Mouse (Mus musculus) forebrain, embryonic 16.5 days (tissue): ENCODE measurements around the gene Prickle2. TPM values are rescaled to one million over a fixed set of nuclear protein-coding genes. Genes with fewer than 3 reads are reported as not detected.

Experiments used
- ATAC-seq: fragments of 200-750 bp; cut with Nextera tagmentation; 2 replicates; pipeline ENCODE4 v1.8.0; 2017; ENCODE audit warnings: mild to moderate bottlenecking, moderate library complexity
- H3K27ac ChIP-seq: fragments of 300-500 bp; sonication (generic); 2 replicates; pipeline ENCODE4 v1.5.1; 2014; ENCODE audit warnings: low read length, control low read depth
- H3K27me3 ChIP-seq: fragments of 300-500 bp; sonication (generic); replicated peaks from 2 replicates; pipeline ENCODE4 v1.6.1; 2014; ENCODE audit warnings: low read length; ENCODE audit not compliant: control insufficient read depth, insufficient read depth
- H3K36me3 ChIP-seq: fragments of 300-500 bp; sonication (generic); 2 replicates; pipeline ENCODE4 v1.6.1; 2014; ENCODE audit not compliant: control insufficient read depth, insufficient read depth
- H3K4me1 ChIP-seq: fragments of 300-500 bp; sonication (generic); replicated peaks from 2 replicates; pipeline ENCODE4 v1.6.1; 2014; ENCODE audit warnings: low read length; ENCODE audit not compliant: control insufficient read depth, insufficient read depth
- H3K4me2 ChIP-seq: fragments of 300-500 bp; sonication (generic); 2 replicates; pipeline ENCODE4 v1.6.1; 2014; ENCODE audit warnings: mild to moderate bottlenecking, low read length, control low read depth
- H3K4me3 ChIP-seq: fragments of 300-500 bp; sonication (generic); replicated peaks from 2 replicates; pipeline ENCODE4 v1.5.1; 2014; ENCODE audit warnings: mild to moderate bottlenecking, low read length, control low read depth
- H3K9ac ChIP-seq: fragments of 300-500 bp; sonication (generic); replicated peaks from 2 replicates; pipeline ENCODE4 v1.6.1; 2014; ENCODE audit warnings: low read depth, low read length, control low read depth
- H3K9me3 ChIP-seq: fragments of 300-500 bp; sonication (generic); 2 replicates; pipeline ENCODE4 v1.6.1; 2016; ENCODE audit warnings: low read length; ENCODE audit not compliant: control insufficient read depth
- WGBS: fragments of 180-500 bp; shearing (Covaris S2); extraction: QIAGEN DNeasy Blood & Tissue Kit; methylation state at CpG from one replicate; pipeline ENCODE4 v1.1.7; 2014; 5-methylcytosine and 5-hydroxymethylcytosine counted together
- polyA plus RNA-seq: library from polyadenylated mRNA; unstranded; fragments of >200 nt; fragmentation: Nextera tagmentation; extraction: Ambion mirVana; gene quantifications from 2 replicates; pipeline ENCODE4 v1.2.1, GENCODE M21; 2015

The Prickle2 gene
- 9.0 and 11.9 TPM in 2 replicates for polyA plus RNA-seq

- Histone ChIP-seq H3K4me1 (peaks cover 8% of the 10 kb centered on the region), H3K4me2 (peak within 1 kb of the TSS; percentile 99), H3K27ac (0 out of 2 replicates have a peak within 1 kb of the TSS, but pooled peaks have one; percentile 10), H3K4me3 (peak within 1 kb of the TSS; percentile 72), H3K9ac (peak within 1 kb of the TSS; percentile 84), H3K9me3 (no peaks in the 10 kb centered on the region), H3K36me3 (no peaks in the 10 kb centered on the region), H3K27me3 (no peaks in the 10 kb centered on the region)
- ATAC-seq = peak; percentile 92
- 0% methylated on average over 14 of the region's 24 CpGs for whole genome bisulfite sequencing
Measured at GRCm38 (mm10) chr6:92706145-92706466, at the start of gene Prickle2. Prickle2 (minus strand) TSS chr6:92706155.

- WGBS = 70% methylated on average over 2 of the region's 2 CpGs
- H3K4me1 ChIP-seq = no peaks in the 10 kb centered on the region; the same call in 1 of the 2 replicates
- H3K9ac ChIP-seq = no peak overlapping the region
- H3K27me3 ChIP-seq = no peaks in the 10 kb centered on the region
- no peak overlapping the region for H3K4me2 ChIP-seq
- H3K27ac ChIP-seq = no peak overlapping the region
- ATAC-seq = peak; percentile 64
- H3K9me3 ChIP-seq = no peaks in the 10 kb centered on the region
- H3K36me3 ChIP-seq = no peaks in the 10 kb centered on the region
- H3K4me3 ChIP-seq = no peak overlapping the region
Measured at GRCm38 (mm10) chr6:92752737-92753136, 46.8 kb upstream of the Prickle2 start.

GRCm38 (mm10) chr6:92749420-92749819 lies 43.5 kb upstream of the Prickle2 start:
- H3K27ac ChIP-seq = no peak overlapping the region
- no peak overlapping the region for H3K4me2 ChIP-seq
- ATAC-seq = no peak
- H3K27me3 ChIP-seq = no peaks in the 10 kb centered on the region
- H3K4me1 ChIP-seq = no peaks in the 10 kb centered on the region; the same call in 1 of the 2 replicates
- H3K36me3 ChIP-seq = no peaks in the 10 kb centered on the region
- H3K9me3 ChIP-seq = no peaks in the 10 kb centered on the region
- H3K4me3 ChIP-seq = no peak overlapping the region
- WGBS = 70% methylated on average over 4 of the region's 4 CpGs
- no peak overlapping the region for H3K9ac ChIP-seq

DNA sequence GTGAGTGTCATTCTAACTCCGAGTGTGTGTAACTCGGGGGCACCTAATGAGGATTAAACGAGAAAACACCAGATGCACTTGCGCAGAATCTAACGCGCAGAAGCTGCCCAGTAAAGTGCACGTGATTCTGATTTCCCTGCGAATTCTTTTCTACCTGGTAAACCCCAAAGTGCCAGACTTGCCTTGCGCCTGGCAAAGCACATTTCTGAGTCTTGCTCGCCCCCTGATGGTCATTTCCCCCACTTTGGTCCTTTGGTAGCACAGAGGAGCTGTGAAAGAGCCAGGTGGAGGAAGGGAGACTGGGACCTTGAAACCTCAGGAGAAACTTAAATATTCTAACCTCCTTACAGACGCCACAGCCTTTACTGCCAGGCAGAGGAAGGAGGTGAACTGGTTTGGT lies 37.6 kb upstream of the Prickle2 start:
- H3K9ac ChIP-seq = no peak overlapping the region
- no peaks in the 10 kb centered on the region; the same call in 1 of the 2 replicates for H3K4me1 ChIP-seq
- H3K4me3 ChIP-seq = no peak overlapping the region
- peak; percentile 70 for ATAC-seq
- H3K27me3 ChIP-seq = no peaks in the 10 kb centered on the region
- no peaks in the 10 kb centered on the region for H3K36me3 ChIP-seq
- 8% methylated on average over 11 of the region's 11 CpGs for WGBS
- H3K27ac ChIP-seq = no peak overlapping the region
- H3K4me2 ChIP-seq = peak overlapping the region; percentile 27
- no peaks in the 10 kb centered on the region for H3K9me3 ChIP-seq

DNA sequence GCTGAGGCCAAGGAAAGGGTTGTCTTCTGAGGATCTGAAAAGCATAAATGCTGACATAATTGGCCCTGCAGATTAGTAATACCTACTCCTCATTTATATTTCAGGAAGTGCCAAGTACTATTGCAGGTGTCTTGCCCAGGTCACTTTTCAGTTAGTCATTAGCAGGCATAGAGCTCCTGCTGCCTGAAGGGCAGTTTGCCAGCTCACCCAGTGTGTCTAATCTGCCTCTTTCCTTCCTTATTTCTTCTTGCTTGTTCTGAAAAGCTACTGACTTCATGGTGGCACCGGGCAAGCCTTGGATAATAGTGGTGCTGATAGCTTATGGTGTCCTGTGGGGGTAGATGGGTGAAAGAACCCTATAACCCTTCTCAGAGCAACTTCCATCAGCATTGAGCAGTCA lies 31.2 kb upstream of the Prickle2 start:
- Histone ChIP-seq H3K9ac (no peak overlapping the region), H3K4me3 (no peak overlapping the region), H3K36me3 (no peaks in the 10 kb centered on the region), H3K27ac (no peak overlapping the region), H3K27me3 (no peaks in the 10 kb centered on the region), H3K9me3 (peaks cover 5% of the 10 kb centered on the region), H3K4me1 (no peaks in the 10 kb centered on the region), H3K4me2 (no peak overlapping the region)
- no peak for ATAC-seq
- 59% methylated on average over 1 of the region's 1 CpGs for WGBS

GRCm38 (mm10) chr6:92733651-92734050 lies 27.7 kb upstream of the Prickle2 start:
- Histone ChIP-seq H3K36me3 (no peaks in the 10 kb centered on the region), H3K27ac (no peak overlapping the region), H3K27me3 (no peaks in the 10 kb centered on the region), H3K4me3 (no peak overlapping the region), H3K4me2 (no peak overlapping the region), H3K9ac (no peak overlapping the region), H3K4me1 (no peaks in the 10 kb centered on the region), H3K9me3 (peaks cover 5% of the 10 kb centered on the region)
- no peak for ATAC-seq

DNA sequence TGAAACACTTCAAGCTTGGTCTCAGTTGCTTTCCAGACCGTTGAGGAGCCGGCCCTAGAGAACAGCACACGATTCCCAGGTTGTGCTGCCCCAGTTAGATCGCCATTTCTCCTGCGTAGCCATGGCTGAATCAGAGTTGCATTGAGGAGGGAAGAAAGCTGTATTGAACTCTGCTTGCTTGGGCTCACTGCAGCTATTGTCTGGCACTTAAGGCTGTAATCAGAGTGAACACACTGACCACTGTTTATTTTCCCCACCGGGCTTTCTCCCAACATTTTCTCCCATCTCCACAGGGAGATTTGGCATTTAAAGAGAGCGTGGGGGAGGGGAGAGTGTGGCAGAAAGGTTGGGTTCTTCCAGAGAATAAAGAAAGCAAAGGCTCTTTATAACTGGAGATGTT lies 22.6 kb upstream of the Prickle2 start:
- H3K9ac ChIP-seq = no peak overlapping the region
- ATAC-seq = peak; percentile 34; the same call in 1 of the 2 replicates

GRCm38 (mm10) chr6:92728084-92728483 lies 22.1 kb upstream of the Prickle2 start:
- no peaks in the 10 kb centered on the region for H3K27me3 ChIP-seq
- H3K36me3 ChIP-seq = no peaks in the 10 kb centered on the region
- H3K27ac ChIP-seq = peak overlapping the region; percentile 45
- H3K4me3 ChIP-seq = no peak overlapping the region
- H3K4me2 ChIP-seq = peak overlapping the region; percentile 13; the same call in 1 of the 2 replicates
- peaks cover under 1% of the 10 kb centered on the region; the same call in 1 of the 2 replicates for H3K9me3 ChIP-seq
- peaks cover 17% of the 10 kb centered on the region for H3K4me1 ChIP-seq
- peak; percentile 61 for ATAC-seq
- 2% methylated on average over 10 of the region's 10 CpGs for WGBS
- no peak overlapping the region for H3K9ac ChIP-seq

More for the DNA sequence above, 22.6 kb upstream of the Prickle2 start:
- no peaks in the 10 kb centered on the region for H3K36me3 ChIP-seq
- H3K4me1 ChIP-seq = peaks cover 17% of the 10 kb centered on the region
- H3K4me2 ChIP-seq = peak overlapping the region; percentile 13; the same call in 1 of the 2 replicates
- 30% methylated on average over 7 of the region's 7 CpGs for WGBS
- no peaks in the 10 kb centered on the region for H3K27me3 ChIP-seq
- H3K9me3 ChIP-seq = peaks cover 3% of the 10 kb centered on the region; the same call in 1 of the 2 replicates
- H3K4me3 ChIP-seq = no peak overlapping the region
- peak overlapping the region; percentile 45 for H3K27ac ChIP-seq

GRCm38 (mm10) chr6:92727351-92727986 lies 21.5 kb upstream of the Prickle2 start:
- ATAC-seq = peak; percentile 57
- peak overlapping the region; percentile 16 for H3K27ac ChIP-seq
- H3K36me3 ChIP-seq = no peaks in the 10 kb centered on the region
- H3K9ac ChIP-seq = no peak overlapping the region
- H3K4me1 ChIP-seq = peaks cover 17% of the 10 kb centered on the region
- no peaks in the 10 kb centered on the region for H3K9me3 ChIP-seq
- H3K4me2 ChIP-seq = no peak overlapping the region
- WGBS = 8% methylated on average over 7 of the region's 7 CpGs
- H3K4me3 ChIP-seq = no peak overlapping the region
- H3K27me3 ChIP-seq = no peaks in the 10 kb centered on the region
